Mouse (Mus musculus): ENCODE data around the gene Prune2. TPM values are rescaled to one million over a fixed set of nuclear protein-coding genes. Genes with fewer than 3 reads are reported as not detected.

Gene Prune2
- total and polyA plus RNA-seq, 3 experiments, result 0.55 TPM; not detected in 2

DNA sequence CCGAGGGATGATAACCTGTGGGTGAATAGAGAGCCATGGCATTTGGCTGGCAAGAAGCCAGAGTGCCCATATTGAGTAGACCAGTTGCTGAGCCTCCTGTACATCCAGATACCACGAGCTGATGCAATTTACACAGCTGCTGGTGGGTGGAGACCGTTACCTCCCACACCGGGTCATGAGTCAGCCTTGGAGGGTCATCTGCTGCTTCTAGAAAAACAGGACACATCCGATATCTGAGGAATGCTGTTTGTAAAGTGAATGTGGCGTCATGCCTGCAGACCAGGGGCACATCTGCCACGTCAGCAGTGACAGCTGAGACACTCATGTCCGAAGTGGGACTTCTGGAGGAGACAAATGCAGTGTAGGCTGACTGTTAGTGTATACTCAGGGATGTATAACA is 3.6 kb downstream of the Prune2 start:
- no peak for DNase-seq (ENCODE audit: low spot score)
- no peaks in the 10 kb centered on the region for H3K36me3 ChIP-seq (replicated peaks)
- no peak for ATAC-seq (ENCODE audit: extremely low read depth, insufficient number of reproducible peaks, low FRiP score, poor library complexity, severe bottlenecking)
- H3K9me3 ChIP-seq (replicated peaks), result no peaks in the 10 kb centered on the region
- TF ChIP-seq POLR2AphosphoS5 (IDR thresholded peaks at IDR 0.05; ENCODE audit: insufficient replicate concordance, low read depth, low read length) (no peak), GATA1 (IDR thresholded peaks at IDR 0.05; ENCODE audit: borderline replicate concordance, low read length) (no peak), TAL1 (conservative IDR thresholded peaks at IDR 0.05; ENCODE audit: low read depth, low read length) (no peak), GATA2 (IDR thresholded peaks at IDR 0.05; ENCODE audit: borderline replicate concordance, low read depth, low read length) (no peak), CTCF (IDR thresholded peaks at IDR 0.05; ENCODE audit: low read depth, low read length) (no peak)
- H3K4me3 ChIP-seq (ENCODE audit: low read depth, low read length), result no peak overlapping the region
- peaks cover 18% of the 10 kb centered on the region for H3K27me3 ChIP-seq (ENCODE audit: insufficient read depth, low read length)
- no peaks in the 10 kb centered on the region for H3K4me1 ChIP-seq (ENCODE audit: insufficient read depth, low read depth, low read length)

DNA sequence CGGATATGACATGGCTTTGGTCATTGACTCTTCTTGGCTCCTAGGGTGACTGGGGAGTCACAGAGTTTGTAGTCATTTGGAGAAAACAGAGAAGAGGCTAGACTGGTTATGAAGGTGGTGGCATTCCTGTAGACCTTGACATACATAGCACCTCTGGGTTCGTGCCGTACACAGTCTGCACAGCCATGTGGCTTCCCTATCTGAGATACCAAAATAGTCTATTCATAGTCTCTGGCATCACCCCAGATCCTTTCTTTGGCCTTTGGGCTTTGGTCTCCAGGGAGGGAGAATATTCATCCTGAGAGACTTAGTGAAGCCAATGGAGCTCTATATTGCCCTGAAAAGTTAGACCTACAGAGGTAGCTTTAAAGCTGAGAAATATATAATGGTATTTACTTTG is 5.1 kb downstream of the Prune2 start:
- no peak for DNase-seq (ENCODE audit: low spot score)
- H3K4me3 ChIP-seq (ENCODE audit: low read depth, low read length), result no peak overlapping the region
- no peaks in the 10 kb centered on the region for H3K4me1 ChIP-seq (ENCODE audit: insufficient read depth, low read depth, low read length)
- ATAC-seq (ENCODE audit: extremely low read depth, insufficient number of reproducible peaks, low FRiP score, poor library complexity, severe bottlenecking), result no peak
- TF ChIP-seq POLR2AphosphoS5 (IDR thresholded peaks at IDR 0.05; ENCODE audit: insufficient replicate concordance, low read depth, low read length), result no peak
- TF ChIP-seq GATA1 (IDR thresholded peaks at IDR 0.05; ENCODE audit: borderline replicate concordance, low read length), result no peak
- no peak for TF ChIP-seq CTCF (IDR thresholded peaks at IDR 0.05; ENCODE audit: low read depth, low read length)
- TF ChIP-seq GATA2 (IDR thresholded peaks at IDR 0.05; ENCODE audit: borderline replicate concordance, low read depth, low read length), result no peak
- no peak for TF ChIP-seq TAL1 (conservative IDR thresholded peaks at IDR 0.05; ENCODE audit: low read depth, low read length)
- no peaks in the 10 kb centered on the region for H3K36me3 ChIP-seq (replicated peaks)
- no peaks in the 10 kb centered on the region for H3K9me3 ChIP-seq (replicated peaks)
- peaks cover 11% of the 10 kb centered on the region for H3K27me3 ChIP-seq (ENCODE audit: insufficient read depth, low read length)

DNA sequence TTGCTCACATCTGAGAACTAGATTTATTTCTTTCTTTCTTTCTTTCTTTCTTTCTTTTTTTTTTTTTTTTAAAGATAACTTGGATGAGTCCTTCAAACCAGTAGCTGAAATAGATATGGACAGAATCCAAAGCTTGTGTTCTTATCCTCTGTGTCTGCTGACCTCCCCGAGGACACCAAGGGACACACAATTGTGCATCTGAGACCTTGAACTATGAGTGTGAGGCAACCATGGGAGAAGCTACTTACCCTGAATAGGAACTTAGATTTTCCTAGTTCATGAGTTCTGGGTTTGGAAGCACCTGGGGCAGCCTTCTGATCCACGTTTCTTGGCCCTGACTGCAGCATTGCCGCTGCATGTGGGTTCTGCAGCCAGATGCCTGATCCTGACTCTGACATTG is 7.3 kb downstream of the Prune2 start:
- no peak for DNase-seq (ENCODE audit: low spot score)
- ATAC-seq (ENCODE audit: extremely low read depth, insufficient number of reproducible peaks, low FRiP score, poor library complexity, severe bottlenecking), result no peak
- no peak for TF ChIP-seq POLR2AphosphoS5 (IDR thresholded peaks at IDR 0.05; ENCODE audit: insufficient replicate concordance, low read depth, low read length)
- no peak for TF ChIP-seq GATA2 (IDR thresholded peaks at IDR 0.05; ENCODE audit: borderline replicate concordance, low read depth, low read length)
- no peak for TF ChIP-seq CTCF (IDR thresholded peaks at IDR 0.05; ENCODE audit: low read depth, low read length)
- TF ChIP-seq TAL1 (conservative IDR thresholded peaks at IDR 0.05; ENCODE audit: low read depth, low read length), result no peak
- TF ChIP-seq GATA1 (IDR thresholded peaks at IDR 0.05; ENCODE audit: borderline replicate concordance, low read length), result no peak

DNA sequence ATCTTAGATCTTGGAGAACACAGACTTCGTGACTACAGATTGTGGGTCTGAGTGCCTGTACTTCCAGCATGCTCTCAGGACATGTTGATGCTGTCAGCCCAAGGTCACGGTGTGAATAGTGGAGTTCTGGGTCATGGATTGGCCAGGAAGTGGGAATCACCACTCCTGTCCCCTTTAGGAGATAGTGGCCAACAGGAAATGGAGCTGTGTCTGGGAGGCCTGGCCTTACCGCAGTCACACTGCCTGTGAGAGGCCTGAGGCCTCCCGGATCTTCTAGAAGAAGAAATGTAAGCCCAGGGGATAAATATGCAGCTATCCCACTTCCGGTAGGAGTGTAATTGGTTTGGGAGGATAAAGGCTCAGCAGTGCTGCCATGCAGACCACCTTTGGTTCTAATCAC is 12.8 kb downstream of the Prune2 start:
- no peaks in the 10 kb centered on the region for H3K27me3 ChIP-seq (ENCODE audit: insufficient read depth, low read length)
- TF ChIP-seq CTCF (IDR thresholded peaks at IDR 0.05; ENCODE audit: low read depth, low read length) (no peak), TAL1 (conservative IDR thresholded peaks at IDR 0.05; ENCODE audit: low read depth, low read length) (no peak), GATA1 (IDR thresholded peaks at IDR 0.05; ENCODE audit: borderline replicate concordance, low read length) (no peak), POLR2AphosphoS5 (IDR thresholded peaks at IDR 0.05; ENCODE audit: insufficient replicate concordance, low read depth, low read length) (no peak), GATA2 (IDR thresholded peaks at IDR 0.05; ENCODE audit: borderline replicate concordance, low read depth, low read length) (no peak)
- DNase-seq (ENCODE audit: low spot score) (no peak), ATAC-seq (ENCODE audit: extremely low read depth, insufficient number of reproducible peaks, low FRiP score, poor library complexity, severe bottlenecking) (no peak)
- H3K9me3 ChIP-seq (replicated peaks), result no peaks in the 10 kb centered on the region
- H3K36me3 ChIP-seq (replicated peaks), result no peaks in the 10 kb centered on the region
- no peaks in the 10 kb centered on the region for H3K4me1 ChIP-seq (ENCODE audit: insufficient read depth, low read depth, low read length)
- H3K4me3 ChIP-seq (ENCODE audit: low read depth, low read length), result no peak overlapping the region

More for the DNA sequence above, 7.3 kb downstream of the Prune2 start:
- Histone ChIP-seq H3K36me3 (replicated peaks) (no peaks in the 10 kb centered on the region), H3K27me3 (ENCODE audit: insufficient read depth, low read length) (peaks cover 3% of the 10 kb centered on the region; the same call in 1 of the 2 replicates), H3K4me1 (ENCODE audit: insufficient read depth, low read depth, low read length) (no peaks in the 10 kb centered on the region), H3K4me3 (ENCODE audit: low read depth, low read length) (no peak overlapping the region), H3K9me3 (replicated peaks) (no peaks in the 10 kb centered on the region)

DNA sequence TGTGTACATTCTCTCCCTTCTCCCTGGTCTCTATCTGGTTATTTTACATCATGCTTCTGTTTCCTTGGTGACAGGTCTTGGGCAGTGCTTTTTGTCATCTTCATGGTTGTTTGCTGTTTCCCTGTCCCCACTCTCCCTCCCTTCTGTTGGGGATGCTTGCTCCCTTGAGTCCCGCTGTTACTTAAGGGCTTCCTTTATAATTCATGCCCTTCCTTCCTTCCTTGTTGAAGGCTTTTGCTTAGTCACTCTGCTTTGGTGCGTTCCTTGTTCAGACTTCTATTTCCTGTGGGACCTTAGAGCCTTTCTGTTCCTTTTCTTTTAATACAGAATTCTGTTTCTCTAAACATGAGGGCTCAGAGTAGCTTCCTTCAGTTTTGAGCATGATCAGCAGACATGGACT is 14.7 kb downstream of the Prune2 start:
- DNase-seq (ENCODE audit: low spot score), result no peak
- Histone ChIP-seq H3K4me1 (ENCODE audit: insufficient read depth, low read depth, low read length) (no peaks in the 10 kb centered on the region), H3K36me3 (replicated peaks) (no peaks in the 10 kb centered on the region), H3K9me3 (replicated peaks) (no peaks in the 10 kb centered on the region), H3K27me3 (ENCODE audit: insufficient read depth, low read length) (no peaks in the 10 kb centered on the region; the same call in 1 of the 2 replicates), H3K4me3 (ENCODE audit: low read depth, low read length) (no peak overlapping the region)
- no peak for ATAC-seq (ENCODE audit: extremely low read depth, insufficient number of reproducible peaks, low FRiP score, poor library complexity, severe bottlenecking)
- no peak for TF ChIP-seq POLR2AphosphoS5 (IDR thresholded peaks at IDR 0.05; ENCODE audit: insufficient replicate concordance, low read depth, low read length)
- TF ChIP-seq GATA2 (IDR thresholded peaks at IDR 0.05; ENCODE audit: borderline replicate concordance, low read depth, low read length), result no peak
- TF ChIP-seq GATA1 (IDR thresholded peaks at IDR 0.05; ENCODE audit: borderline replicate concordance, low read length), result no peak
- no peak for TF ChIP-seq TAL1 (conservative IDR thresholded peaks at IDR 0.05; ENCODE audit: low read depth, low read length)
- no peak for TF ChIP-seq CTCF (IDR thresholded peaks at IDR 0.05; ENCODE audit: low read depth, low read length)

DNA sequence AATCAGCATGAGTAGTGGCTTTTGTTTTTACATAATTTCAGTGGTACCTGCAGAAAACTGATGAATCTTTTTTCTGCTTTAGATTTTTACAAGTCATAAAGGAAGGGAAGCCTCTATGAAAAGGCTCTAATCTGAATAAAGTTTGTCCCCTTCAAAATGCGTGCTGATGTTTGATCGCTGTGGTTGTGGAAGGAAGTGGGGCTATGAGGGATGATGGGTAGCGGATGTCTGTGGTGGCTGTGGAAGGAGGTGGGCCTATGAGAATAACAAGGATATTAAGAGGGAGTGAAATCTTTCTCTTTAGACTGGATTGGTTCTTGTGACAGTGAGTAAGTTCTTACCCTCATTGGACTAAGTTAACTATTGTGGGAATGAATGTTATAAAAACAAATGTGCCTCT is 23.0 kb downstream of the Prune2 start:
- ATAC-seq (ENCODE audit: extremely low read depth, insufficient number of reproducible peaks, low FRiP score, poor library complexity, severe bottlenecking), result no peak
- Histone ChIP-seq H3K27me3 (ENCODE audit: insufficient read depth, low read length) (no peaks in the 10 kb centered on the region; the same call in 1 of the 2 replicates), H3K4me1 (ENCODE audit: insufficient read depth, low read depth, low read length) (no peaks in the 10 kb centered on the region), H3K4me3 (ENCODE audit: low read depth, low read length) (no peak overlapping the region), H3K36me3 (replicated peaks) (no peaks in the 10 kb centered on the region), H3K9me3 (replicated peaks) (no peaks in the 10 kb centered on the region)
- no peak for TF ChIP-seq TAL1 (conservative IDR thresholded peaks at IDR 0.05; ENCODE audit: low read depth, low read length)
- no peak for TF ChIP-seq GATA1 (IDR thresholded peaks at IDR 0.05; ENCODE audit: borderline replicate concordance, low read length)
- TF ChIP-seq POLR2AphosphoS5 (IDR thresholded peaks at IDR 0.05; ENCODE audit: insufficient replicate concordance, low read depth, low read length), result no peak
- no peak for TF ChIP-seq GATA2 (IDR thresholded peaks at IDR 0.05; ENCODE audit: borderline replicate concordance, low read depth, low read length)
- TF ChIP-seq CTCF (IDR thresholded peaks at IDR 0.05; ENCODE audit: low read depth, low read length), result no peak
- DNase-seq (ENCODE audit: low spot score), result no peak
